Mouse (Mus musculus): ENCODE results near the gene Slc22a3.

Gene Slc22a3

GRCm38 (mm10) chr17:12412181-12412890 lies 95.2 kb downstream of the Slc22a3 start:
- peak; percentile 60 for DNase-seq (ENCODE audit: extremely low spot score, low spot score)

GRCm38 (mm10) chr17:12409346-12409944 lies 98.1 kb downstream of the Slc22a3 start:
- DNase-seq (ENCODE audit: extremely low spot score, low spot score): no peak

GRCm38 (mm10) chr17:12403420-12403819 lies 104.1 kb downstream of the Slc22a3 start:
- DNase-seq (ENCODE audit: extremely low spot score, low spot score): no peak

GRCm38 (mm10) chr17:12396163-12396677 lies 111.3 kb downstream of the Slc22a3 start:
- no peak for DNase-seq (ENCODE audit: extremely low spot score, low spot score)

- no peak for DNase-seq (ENCODE audit: extremely low spot score, low spot score)
Measured at GRCm38 (mm10) chr17:12388239-12388638, 119.3 kb downstream of the Slc22a3 start.

GRCm38 (mm10) chr17:12387781-12388180 lies 119.7 kb downstream of the Slc22a3 start:
- DNase-seq (ENCODE audit: extremely low spot score, low spot score): no peak

GRCm38 (mm10) chr17:12385049-12385794 lies 122.3 kb downstream of the Slc22a3 start:
- no peak for DNase-seq (ENCODE audit: extremely low spot score, low spot score)

- DNase-seq (ENCODE audit: extremely low spot score, low spot score): no peak
Measured at GRCm38 (mm10) chr17:12382531-12382930, 125.0 kb downstream of the Slc22a3 start.

- no peak for DNase-seq (ENCODE audit: extremely low spot score, low spot score)
Measured at GRCm38 (mm10) chr17:12381579-12381978, 125.9 kb downstream of the Slc22a3 start.

GRCm38 (mm10) chr17:12380287-12380686 lies 127.2 kb downstream of the Slc22a3 start:
- DNase-seq (ENCODE audit: extremely low spot score, low spot score): no peak

GRCm38 (mm10) chr17:12377981-12378705 lies 129.4 kb downstream of the Slc22a3 start, which contains the start of gene Plg:
Gene Plg, plus strand, starts transcription at chr17:12378608.
- DNase-seq (ENCODE audit: extremely low spot score, low spot score): no peak

- no peak for DNase-seq (ENCODE audit: extremely low spot score, low spot score)
Measured at GRCm38 (mm10) chr17:12373601-12374144, 133.8 kb downstream of the Slc22a3 start.

- DNase-seq (ENCODE audit: extremely low spot score, low spot score): peak; percentile 71
Measured at GRCm38 (mm10) chr17:12372021-12372420, 135.5 kb downstream of the Slc22a3 start.

GRCm38 (mm10) chr17:12371310-12371925 lies 136.1 kb downstream of the Slc22a3 start:
- peak; percentile 52 for DNase-seq (ENCODE audit: extremely low spot score, low spot score)

- no peak for DNase-seq (ENCODE audit: extremely low spot score, low spot score)
Measured at GRCm38 (mm10) chr17:12370289-12370688, 137.2 kb downstream of the Slc22a3 start.

GRCm38 (mm10) chr17:12369393-12369792 lies 138.1 kb downstream of the Slc22a3 start:
- no peak for DNase-seq (ENCODE audit: extremely low spot score, low spot score)

All from neural tube, embryonic 10.5 days (tissue).